Mouse (Mus musculus) neural tube, embryonic 15.5 days (tissue): ENCODE data around the gene Atraid. TPM values are rescaled to one million over a fixed set of nuclear protein-coding genes. Genes with fewer than 3 reads are reported as not detected.
"Not testable (repeated sequence)": the region's sequence is repeated elsewhere in the genome, so short reads cannot be mapped to it uniquely, and the experiment has no call there.

Source experiments
- ATAC-seq: fragments of 200-750 bp; cut with Nextera tagmentation; 2 replicates; pipeline ENCODE4 v1.8.0; 2017; ENCODE audit warnings: mild to moderate bottlenecking, moderate TSS enrichment, moderate library complexity; ENCODE audit not compliant: low FRiP score
- H3K27ac ChIP-seq: fragments of 300-500 bp; sonication (generic); replicated peaks from 2 replicates; pipeline ENCODE4 v1.5.1; 2015; ENCODE audit warnings: mild to moderate bottlenecking, inconsistent platforms
- H3K27me3 ChIP-seq: fragments of 300-500 bp; sonication (generic); replicated peaks from 2 replicates; pipeline ENCODE4 v1.6.1; 2015; ENCODE audit warnings: inconsistent platforms
- H3K36me3 ChIP-seq: fragments of 300-500 bp; sonication (generic); 2 replicates; pipeline ENCODE4 v1.6.1; 2015; ENCODE audit warnings: inconsistent platforms
- H3K4me1 ChIP-seq: fragments of 300-500 bp; sonication (generic); 2 replicates; pipeline ENCODE4 v1.6.1; 2015; ENCODE audit warnings: inconsistent platforms
- H3K4me2 ChIP-seq: fragments of 300-500 bp; sonication (generic); 2 replicates; pipeline ENCODE4 v1.6.1; 2015; ENCODE audit warnings: inconsistent platforms, mild to moderate bottlenecking, moderate library complexity
- H3K4me3 ChIP-seq: fragments of 300-500 bp; sonication (generic); replicated peaks from 2 replicates; pipeline ENCODE4 v1.5.1; 2015; ENCODE audit warnings: mild to moderate bottlenecking, inconsistent platforms
- H3K9ac ChIP-seq: fragments of 300-500 bp; sonication (generic); replicated peaks from 2 replicates; pipeline ENCODE4 v1.6.1; 2015; ENCODE audit warnings: mild to moderate bottlenecking, inconsistent platforms
- H3K9me3 ChIP-seq: fragments of 300-500 bp; sonication (generic); replicated peaks from 2 replicates; pipeline ENCODE4 v1.6.1; 2016; ENCODE audit warnings: inconsistent platforms
- WGBS: fragments of 180-500 bp; shearing (Covaris S2); methylation state at CpG from one replicate; pipeline ENCODE4 v1.1.7; 2015; ENCODE audit warnings: mixed read lengths; 5-methylcytosine and 5-hydroxymethylcytosine counted together
- polyA plus RNA-seq: library from polyadenylated mRNA; unstranded; fragments of >200 nt; fragmentation: Nextera tagmentation; extraction: Ambion mirVana; gene quantifications from 2 replicates; pipeline ENCODE4 v1.2.1, GENCODE M21; 2015

Atraid gene
- 173 and 179 TPM in 2 replicates for polyA plus RNA-seq

DNA sequence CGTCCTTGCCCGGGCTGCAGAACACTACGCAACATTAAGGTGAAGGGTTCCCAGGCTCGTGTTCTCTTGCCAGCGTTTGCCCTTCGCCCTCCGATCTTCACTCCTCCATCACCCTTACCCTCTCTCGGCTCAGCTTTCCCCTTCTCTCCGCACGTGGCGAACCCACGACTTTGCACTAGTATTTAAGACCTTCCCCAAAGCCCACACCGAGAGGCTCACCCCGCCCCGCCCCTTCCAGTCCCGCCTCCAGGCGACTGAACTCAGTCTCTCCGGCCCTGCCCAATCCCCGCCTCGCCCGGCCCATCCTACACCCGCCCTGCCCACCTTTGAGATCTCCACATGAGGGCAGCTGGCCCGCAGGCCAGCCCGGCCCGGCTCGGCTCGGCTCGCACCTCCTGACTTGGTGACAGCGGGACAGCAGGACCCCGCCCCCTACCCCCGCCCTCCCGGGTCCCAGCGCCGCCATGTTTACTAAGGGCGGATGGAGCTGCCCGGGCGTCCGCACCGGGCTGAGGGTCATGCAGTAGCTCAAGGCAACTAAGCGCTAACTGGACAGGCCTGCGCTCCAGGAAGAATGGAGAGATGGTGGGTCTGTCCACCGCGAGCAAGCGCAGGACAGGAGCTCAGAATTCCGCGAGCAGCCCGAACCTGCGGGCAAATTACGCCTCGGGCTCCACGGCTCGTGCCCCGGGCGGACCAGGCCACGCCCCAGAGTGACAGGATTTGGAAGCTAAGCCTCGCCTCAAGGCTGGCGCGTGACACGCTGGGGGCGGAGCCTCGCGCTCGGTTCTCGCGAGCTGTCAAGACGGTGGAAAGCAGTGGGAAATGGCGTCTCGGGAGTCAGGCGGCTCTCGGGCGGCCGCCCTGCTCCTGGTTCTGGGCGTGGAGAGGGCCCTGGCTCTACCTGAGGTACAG lies at the start of gene Atraid:
Atraid (plus strand) TSS at position 465 of the 915 bp plus-strand sequence.
- peak within 1 kb of the TSS; percentile 85 for H3K4me3 ChIP-seq
- H3K9ac ChIP-seq: peak within 1 kb of the TSS; percentile 97
- peaks cover 25% of the 10 kb centered on the region for H3K36me3 ChIP-seq
- peak within 1 kb of the TSS; percentile 97 for H3K27ac ChIP-seq
- H3K4me2 ChIP-seq: peak within 1 kb of the TSS; percentile 78
- H3K4me1 ChIP-seq: peaks cover 18% of the 10 kb centered on the region
- ATAC-seq: peak; percentile 98
- WGBS: under 1% methylated on average over 71 of the region's 73 CpGs
- no peaks in the 10 kb centered on the region for H3K27me3 ChIP-seq
- H3K9me3 ChIP-seq: no peaks in the 10 kb centered on the region

GRCm38 (mm10) chr5:30999324-30999723 lies 48.8 kb upstream of the Atraid start:
- Histone ChIP-seq H3K27me3 (no peaks in the 10 kb centered on the region), H3K4me1 (no peaks in the 10 kb centered on the region), H3K4me3 (no peak overlapping the region), H3K27ac (no peak overlapping the region), H3K9ac (no peak overlapping the region), H3K36me3 (no peaks in the 10 kb centered on the region), H3K4me2 (no peak overlapping the region), H3K9me3 (no peaks in the 10 kb centered on the region)
- ATAC-seq: no peak
- whole genome bisulfite sequencing: 69% methylated on average over 5 of the region's 5 CpGs

DNA sequence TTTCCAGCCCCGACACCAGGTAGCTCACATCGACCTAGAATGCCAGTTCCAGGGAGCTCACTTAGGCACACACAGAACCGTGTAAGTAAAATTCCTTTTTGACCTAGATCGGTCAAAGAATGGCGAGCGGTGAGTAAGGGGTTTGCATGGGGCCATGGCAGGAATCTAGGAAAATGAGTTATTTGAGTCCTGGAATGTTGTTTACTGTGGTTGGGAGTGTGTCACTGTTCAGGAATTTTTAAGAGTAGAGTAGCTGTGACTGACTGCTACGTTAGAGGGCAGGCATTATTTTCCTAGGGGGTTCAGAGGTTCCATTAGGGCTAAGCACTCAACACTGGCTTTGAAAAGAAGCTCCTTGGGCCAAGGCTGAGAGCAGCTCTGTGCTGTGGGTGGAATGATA lies 48.0 kb upstream of the Atraid start:
- H3K4me3 ChIP-seq: no peak overlapping the region
- no peaks in the 10 kb centered on the region for H3K4me1 ChIP-seq
- no peaks in the 10 kb centered on the region for H3K27me3 ChIP-seq
- 77% methylated on average over 7 of the region's 7 CpGs for WGBS
- no peak overlapping the region for H3K4me2 ChIP-seq
- H3K27ac ChIP-seq: no peak overlapping the region
- H3K9ac ChIP-seq: no peak overlapping the region
- H3K36me3 ChIP-seq: no peaks in the 10 kb centered on the region
- no peak for ATAC-seq
- H3K9me3 ChIP-seq: no peaks in the 10 kb centered on the region

DNA sequence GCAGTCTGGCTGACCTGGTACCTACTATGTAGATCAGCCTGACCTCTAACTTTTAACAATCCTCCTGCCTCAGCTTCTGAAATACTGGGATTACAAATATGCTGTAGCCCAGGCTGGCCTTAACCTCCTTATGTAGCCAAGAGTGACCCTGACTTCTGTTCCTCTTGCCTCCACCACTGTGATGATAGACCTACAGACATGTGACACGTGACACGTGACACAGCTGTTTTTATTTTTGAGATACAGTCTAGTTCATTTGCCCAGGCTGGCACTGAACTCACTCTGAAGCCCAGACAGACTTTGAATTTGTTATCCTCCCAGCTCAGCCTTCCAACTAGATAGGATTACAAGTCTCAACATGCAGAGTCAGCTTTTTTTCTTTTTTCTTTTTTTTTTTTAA lies 47.1 kb upstream of the Atraid start:
- no peak overlapping the region for H3K9ac ChIP-seq
- H3K9me3 ChIP-seq: no peaks in the 10 kb centered on the region
- no peak overlapping the region for H3K27ac ChIP-seq
- no peak overlapping the region for H3K4me3 ChIP-seq
- no peak for ATAC-seq
- no peak overlapping the region for H3K4me2 ChIP-seq
- WGBS: 93% methylated on average over 2 of the region's 2 CpGs
- no peaks in the 10 kb centered on the region for H3K36me3 ChIP-seq
- no peaks in the 10 kb centered on the region for H3K4me1 ChIP-seq
- H3K27me3 ChIP-seq: no peaks in the 10 kb centered on the region

DNA sequence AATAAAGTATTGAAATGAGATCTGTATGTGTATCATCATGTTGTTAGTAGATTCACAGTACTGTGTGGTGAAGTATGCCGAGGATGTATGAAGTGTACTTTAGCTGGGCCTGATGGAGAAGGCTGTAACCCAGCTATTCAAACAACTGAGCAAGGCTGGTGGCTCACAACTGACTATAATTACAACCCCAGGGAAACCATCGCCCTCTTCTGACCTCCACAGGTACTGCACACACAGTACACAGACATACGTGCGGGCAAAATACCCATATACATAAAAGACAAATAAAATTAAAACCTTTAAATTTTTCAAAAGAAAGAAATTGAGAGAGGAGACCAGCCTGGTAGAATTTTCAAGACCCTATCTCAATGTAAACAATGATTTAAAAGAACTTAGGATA lies 46.6 kb upstream of the Atraid start:
- no peak overlapping the region for H3K4me3 ChIP-seq
- H3K4me1 ChIP-seq: no peaks in the 10 kb centered on the region
- no peak for ATAC-seq
- H3K27me3 ChIP-seq: no peaks in the 10 kb centered on the region
- H3K4me2 ChIP-seq: no peak overlapping the region
- H3K27ac ChIP-seq: no peak overlapping the region
- H3K9me3 ChIP-seq: no peaks in the 10 kb centered on the region
- WGBS: 87% methylated on average over 4 of the region's 4 CpGs
- H3K9ac ChIP-seq: no peak overlapping the region
- no peaks in the 10 kb centered on the region for H3K36me3 ChIP-seq

DNA sequence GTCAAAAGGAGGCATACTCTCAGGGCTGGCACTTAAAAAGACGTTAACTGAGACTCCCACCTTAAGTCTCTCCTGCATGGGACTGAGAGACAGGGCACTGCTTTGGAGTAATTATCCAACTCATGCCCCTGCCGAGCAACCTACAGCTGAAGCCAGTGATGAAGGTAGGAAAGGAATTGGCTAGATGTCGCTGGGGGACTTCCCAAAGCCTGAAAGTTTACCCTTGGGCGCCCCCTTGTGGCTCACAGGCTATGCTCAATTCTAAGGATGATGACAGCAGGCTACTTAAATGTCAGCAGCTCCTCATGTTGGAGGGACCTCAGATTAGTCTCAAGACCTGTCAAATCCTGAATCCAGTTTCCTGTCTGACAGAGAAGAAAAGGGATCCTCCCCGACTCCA lies 43.9 kb upstream of the Atraid start:
- Histone ChIP-seq H3K9me3 (no peaks in the 10 kb centered on the region), H3K27ac (no peak overlapping the region), H3K9ac (no peak overlapping the region), H3K4me1 (no peaks in the 10 kb centered on the region), H3K27me3 (no peaks in the 10 kb centered on the region), H3K4me3 (no peak overlapping the region), H3K36me3 (no peaks in the 10 kb centered on the region), H3K4me2 (no peak overlapping the region)
- whole genome bisulfite sequencing: 4% methylated on average over 5 of the region's 5 CpGs
- peak; percentile 69; the same call in 1 of the 2 replicates for ATAC-seq

GRCm38 (mm10) chr5:31012737-31013136 lies 35.4 kb upstream of the Atraid start:
- no peak overlapping the region for H3K4me3 ChIP-seq
- WGBS: 76% methylated on average over 3 of the region's 3 CpGs
- H3K36me3 ChIP-seq: no peaks in the 10 kb centered on the region
- no peaks in the 10 kb centered on the region for H3K4me1 ChIP-seq
- no peak for ATAC-seq
- H3K27ac ChIP-seq: no peak overlapping the region
- no peaks in the 10 kb centered on the region for H3K27me3 ChIP-seq
- H3K9me3 ChIP-seq: no peaks in the 10 kb centered on the region
- no peak overlapping the region for H3K9ac ChIP-seq
- no peak overlapping the region for H3K4me2 ChIP-seq

- Histone ChIP-seq H3K4me2 (no peak overlapping the region), H3K27ac (no peak overlapping the region), H3K4me1 (no peaks in the 10 kb centered on the region), H3K27me3 (no peaks in the 10 kb centered on the region), H3K9me3 (no peaks in the 10 kb centered on the region), H3K9ac (no peak overlapping the region), H3K4me3 (no peak overlapping the region), H3K36me3 (no peaks in the 10 kb centered on the region)
- WGBS: 75% methylated on average over 2 of the region's 2 CpGs
- no peak for ATAC-seq
Observed at GRCm38 (mm10) chr5:31015913-31016312, 32.2 kb upstream of the Atraid start.

GRCm38 (mm10) chr5:31021790-31022189 lies 26.3 kb upstream of the Atraid start:
- H3K36me3 ChIP-seq, H3K9ac ChIP-seq, H3K4me1 ChIP-seq, H3K27ac ChIP-seq, H3K4me3 ChIP-seq, ATAC-seq, H3K9me3 ChIP-seq, H3K27me3 ChIP-seq, H3K4me2 ChIP-seq: not testable (repeated sequence)
- 90% methylated on average over 5 of the region's 5 CpGs for WGBS

- no peaks in the 10 kb centered on the region for H3K4me1 ChIP-seq
- no peak overlapping the region for H3K9ac ChIP-seq
- H3K27me3 ChIP-seq: no peaks in the 10 kb centered on the region
- no peaks in the 10 kb centered on the region for H3K36me3 ChIP-seq
- 57% methylated on average over 1 of the region's 1 CpGs for WGBS
- H3K4me2 ChIP-seq: no peak overlapping the region
- H3K27ac ChIP-seq: no peak overlapping the region
- H3K4me3 ChIP-seq: no peak overlapping the region
- ATAC-seq: no peak
- H3K9me3 ChIP-seq: no peaks in the 10 kb centered on the region
Observed at GRCm38 (mm10) chr5:31022690-31023089, 25.4 kb upstream of the Atraid start.

DNA sequence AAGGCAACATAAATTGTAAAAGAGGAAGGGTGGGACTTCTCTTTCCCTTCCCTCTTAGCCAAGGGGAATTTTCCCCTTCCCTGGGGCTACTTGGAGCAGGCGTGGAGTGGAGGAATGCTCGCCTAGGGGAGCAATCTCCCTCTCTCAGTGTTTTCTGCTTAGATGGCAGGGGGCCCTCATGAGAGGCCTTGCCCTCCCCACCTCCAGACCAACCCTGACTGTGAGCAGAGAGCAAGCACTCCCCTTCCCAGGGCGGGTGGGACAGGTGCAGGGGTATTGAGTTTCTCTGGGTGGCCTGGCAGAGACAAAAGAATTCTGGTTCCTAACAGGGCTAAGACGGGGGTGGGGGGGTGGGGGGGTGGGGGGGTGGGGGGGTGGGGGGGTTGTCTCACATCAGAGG lies 24.9 kb upstream of the Atraid start:
- no peak overlapping the region for H3K4me2 ChIP-seq
- WGBS: 13% methylated on average over 4 of the region's 4 CpGs
- H3K27me3 ChIP-seq: no peaks in the 10 kb centered on the region
- H3K9me3 ChIP-seq: no peaks in the 10 kb centered on the region
- H3K36me3 ChIP-seq: no peaks in the 10 kb centered on the region
- no peak overlapping the region for H3K4me3 ChIP-seq
- no peak for ATAC-seq
- no peak overlapping the region for H3K27ac ChIP-seq
- no peaks in the 10 kb centered on the region for H3K4me1 ChIP-seq
- no peak overlapping the region for H3K9ac ChIP-seq

DNA sequence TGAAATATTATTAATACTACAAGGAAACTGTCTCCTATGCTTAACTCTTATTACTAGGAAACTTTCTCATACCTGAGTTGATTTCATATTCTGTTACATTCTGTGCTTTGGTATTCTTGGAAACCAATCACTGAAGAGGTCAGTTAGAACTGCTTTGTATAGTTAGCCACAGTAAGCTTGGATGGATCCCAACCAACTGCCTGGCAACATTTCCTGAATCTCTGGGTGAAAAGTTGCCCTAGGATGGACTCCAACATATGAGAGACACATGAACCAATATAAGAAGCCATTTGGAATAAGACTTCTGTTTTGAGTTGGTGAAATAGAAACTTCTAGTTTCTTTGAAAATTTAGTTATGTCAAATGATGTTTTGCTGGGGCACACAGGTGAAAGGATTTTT lies 23.5 kb upstream of the Atraid start:
- H3K4me3 ChIP-seq: no peak overlapping the region
- H3K9me3 ChIP-seq: no peaks in the 10 kb centered on the region
- no peak overlapping the region for H3K4me2 ChIP-seq
- no peaks in the 10 kb centered on the region for H3K4me1 ChIP-seq
- ATAC-seq: no peak
- H3K9ac ChIP-seq: no peak overlapping the region
- no peaks in the 10 kb centered on the region for H3K36me3 ChIP-seq
- H3K27ac ChIP-seq: no peak overlapping the region
- H3K27me3 ChIP-seq: no peaks in the 10 kb centered on the region
